Mouse (Mus musculus): ENCODE measurements at regions not wholly inside any gene's neighbourhood (a gene's known extent, or its start where the extent isn't known, plus 50 kb on each side); places are given as distances from the start of the nearest gene placed in this dataset.

- Histone ChIP-seq H3K27me3 (replicated peaks; ENCODE audit: control insufficient read depth, insufficient read depth, low read length) (no peaks in the 10 kb centered on the region), H3K9me3 (ENCODE audit: control insufficient read depth) (no peaks in the 10 kb centered on the region), H3K4me3 (ENCODE audit: low read depth, low read length) (no peak overlapping the region), H3K27ac (ENCODE audit: low read depth, low read length) (no peak overlapping the region), H3K4me2 (replicated peaks; ENCODE audit: low read depth) (no peak overlapping the region), H3K36me3 (ENCODE audit: control insufficient read depth, insufficient read depth) (no peaks in the 10 kb centered on the region), H3K4me1 (replicated peaks; ENCODE audit: control insufficient read depth, insufficient read depth, low read length) (0 out of 2 replicates have a peak, but pooled peaks cover 5% of the 10 kb centered on the region), H3K9ac (ENCODE audit: low read depth, low read length) (no peak overlapping the region)
- WGBS = 66% methylated on average over 5 of the region's 5 CpGs
- ATAC-seq = no peak
- TF ChIP-seq CTCF (IDR thresholded peaks at IDR 0.05; ENCODE audit: low read depth) = no peak
Measured at GRCm38 (mm10) chr2:21035884-21036648, 67.4 kb upstream of the Arhgap21 start.

- Histone ChIP-seq H3K4me2 (replicated peaks; ENCODE audit: low read depth) (peak overlapping the region; percentile 30; the same call in 1 of the 2 replicates), H3K9ac (ENCODE audit: low read depth, low read length) (no peak overlapping the region), H3K36me3 (ENCODE audit: control insufficient read depth, insufficient read depth) (no peaks in the 10 kb centered on the region), H3K4me1 (replicated peaks; ENCODE audit: control insufficient read depth, insufficient read depth, low read length) (0 out of 2 replicates have a peak, but pooled peaks cover 5% of the 10 kb centered on the region), H3K27ac (ENCODE audit: low read depth, low read length) (no peak overlapping the region), H3K27me3 (replicated peaks; ENCODE audit: control insufficient read depth, insufficient read depth, low read length) (no peaks in the 10 kb centered on the region), H3K9me3 (ENCODE audit: control insufficient read depth) (no peaks in the 10 kb centered on the region), H3K4me3 (ENCODE audit: low read depth, low read length) (no peak overlapping the region)
- 35% methylated on average over 8 of the region's 8 CpGs for WGBS
- ATAC-seq = no peak
- TF ChIP-seq CTCF (IDR thresholded peaks at IDR 0.05; ENCODE audit: low read depth) = no peak
Measured at GRCm38 (mm10) chr2:21034651-21035050, 66.0 kb upstream of the Arhgap21 start.

- no peaks in the 10 kb centered on the region for H3K27me3 ChIP-seq (replicated peaks; ENCODE audit: control insufficient read depth, insufficient read depth, low read length)
- no peak overlapping the region for H3K27ac ChIP-seq (ENCODE audit: low read depth, low read length)
- no peaks in the 10 kb centered on the region for H3K4me1 ChIP-seq (replicated peaks; ENCODE audit: control insufficient read depth, insufficient read depth, low read length)
- ATAC-seq = no peak
- no peaks in the 10 kb centered on the region for H3K36me3 ChIP-seq (ENCODE audit: control insufficient read depth, insufficient read depth)
- H3K9me3 ChIP-seq (ENCODE audit: control insufficient read depth) = no peaks in the 10 kb centered on the region
- TF ChIP-seq CTCF (IDR thresholded peaks at IDR 0.05; ENCODE audit: low read depth) = no peak
- H3K4me3 ChIP-seq (ENCODE audit: low read depth, low read length) = no peak overlapping the region
- no peak overlapping the region for H3K9ac ChIP-seq (ENCODE audit: low read depth, low read length)
- no peak overlapping the region for H3K4me2 ChIP-seq (replicated peaks; ENCODE audit: low read depth)
- 48% methylated on average over 4 of the region's 4 CpGs for WGBS
Measured at GRCm38 (mm10) chr2:21030650-21031049, 62.0 kb upstream of the Arhgap21 start.

- Histone ChIP-seq H3K4me1 (replicated peaks; ENCODE audit: control insufficient read depth, insufficient read depth, low read length) (no peaks in the 10 kb centered on the region), H3K9ac (ENCODE audit: low read depth, low read length) (no peak overlapping the region), H3K4me2 (replicated peaks; ENCODE audit: low read depth) (no peak overlapping the region), H3K4me3 (ENCODE audit: low read depth, low read length) (no peak overlapping the region), H3K36me3 (ENCODE audit: control insufficient read depth, insufficient read depth) (no peaks in the 10 kb centered on the region), H3K27me3 (replicated peaks; ENCODE audit: control insufficient read depth, insufficient read depth, low read length) (no peaks in the 10 kb centered on the region), H3K9me3 (ENCODE audit: control insufficient read depth) (no peaks in the 10 kb centered on the region), H3K27ac (ENCODE audit: low read depth, low read length) (no peak overlapping the region)
- 72% methylated on average over 5 of the region's 5 CpGs for WGBS
- no peak for TF ChIP-seq CTCF (IDR thresholded peaks at IDR 0.05; ENCODE audit: low read depth)
- no peak for ATAC-seq
Measured at GRCm38 (mm10) chr2:21029391-21030010, 60.8 kb upstream of the Arhgap21 start.

GRCm38 (mm10) chr2:21028605-21029004 lies 59.9 kb upstream of the Arhgap21 start:
- Histone ChIP-seq H3K4me3 (ENCODE audit: low read depth, low read length) (no peak overlapping the region), H3K27me3 (replicated peaks; ENCODE audit: control insufficient read depth, insufficient read depth, low read length) (no peaks in the 10 kb centered on the region), H3K4me1 (replicated peaks; ENCODE audit: control insufficient read depth, insufficient read depth, low read length) (no peaks in the 10 kb centered on the region), H3K4me2 (replicated peaks; ENCODE audit: low read depth) (no peak overlapping the region), H3K9ac (ENCODE audit: low read depth, low read length) (no peak overlapping the region), H3K27ac (ENCODE audit: low read depth, low read length) (no peak overlapping the region), H3K9me3 (ENCODE audit: control insufficient read depth) (no peaks in the 10 kb centered on the region), H3K36me3 (ENCODE audit: control insufficient read depth, insufficient read depth) (no peaks in the 10 kb centered on the region)
- ATAC-seq = no peak
- no peak for TF ChIP-seq CTCF (IDR thresholded peaks at IDR 0.05; ENCODE audit: low read depth)
- 17% methylated on average over 2 of the region's 2 CpGs for WGBS

- no peak for ATAC-seq
- Histone ChIP-seq H3K27me3 (replicated peaks; ENCODE audit: control insufficient read depth, insufficient read depth, low read length) (no peaks in the 10 kb centered on the region), H3K4me1 (replicated peaks; ENCODE audit: control insufficient read depth, insufficient read depth, low read length) (no peaks in the 10 kb centered on the region), H3K4me3 (ENCODE audit: low read depth, low read length) (no peak overlapping the region), H3K9me3 (ENCODE audit: control insufficient read depth) (no peaks in the 10 kb centered on the region), H3K36me3 (ENCODE audit: control insufficient read depth, insufficient read depth) (no peaks in the 10 kb centered on the region), H3K4me2 (replicated peaks; ENCODE audit: low read depth) (no peak overlapping the region), H3K9ac (ENCODE audit: low read depth, low read length) (no peak overlapping the region), H3K27ac (ENCODE audit: low read depth, low read length) (no peak overlapping the region)
- TF ChIP-seq CTCF (IDR thresholded peaks at IDR 0.05; ENCODE audit: low read depth) = no peak
- WGBS = 58% methylated on average over 1 of the region's 1 CpGs
Measured at GRCm38 (mm10) chr2:21018535-21018934, 49.9 kb upstream of the Arhgap21 start.

All from intestine, postnatal 0 days (tissue).